In genomic region chr5:114589026-114589425, GRCm38 (mm10) we compare ENCODE assay signal across 15 mouse cellular contexts. TPM values are rescaled to one million over a fixed set of nuclear protein-coding genes. Genes with fewer than 3 reads are reported as not detected.
DNase-seq lines count a peak whose midpoint lies in the region; ATAC-seq and TF ChIP-seq lines count a peak whose summit lies in the region.
"Had no signal": no experiment of that assay in that cellular context is flagged by ENCODE, and none has a peak within 500 bp of the region (broad histone marks: within the 10 kb centered on the region; RNA-seq: fewer than 3 reads in every experiment).

No protein-coding gene starts in this region.

- peaks cover 67% of the 10 kb centered on the region for H3K4me1 ChIP-seq in liver, embryonic 12.5 days
- H3K4me1 ChIP-seq in liver, postnatal 0 days (ENCODE audit: insufficient read depth), result peaks cover 51% of the 10 kb centered on the region
- peaks cover 75% of the 10 kb centered on the region for H3K4me1 ChIP-seq in hindbrain, embryonic 14.5 days (replicated peaks; ENCODE audit: control insufficient read depth, insufficient read depth, low read length)
- H3K4me1 ChIP-seq in kidney, embryonic 16.5 days (ENCODE audit: insufficient read depth, low read length), result peaks cover 100% of the 10 kb centered on the region
- peaks cover 71% of the 10 kb centered on the region for H3K4me1 ChIP-seq in neural tube, embryonic 14.5 days (ENCODE audit: control insufficient read depth, insufficient read depth, low read length)
- peaks cover 7% of the 10 kb centered on the region for H3K4me1 ChIP-seq in stomach, postnatal 0 days (replicated peaks; ENCODE audit: control insufficient read depth, insufficient read depth)

- H3K27me3 ChIP-seq in liver, embryonic 12.5 days (replicated peaks), result peaks cover 49% of the 10 kb centered on the region
- no peaks in the 10 kb centered on the region for H3K27me3 ChIP-seq in liver, postnatal 0 days (ENCODE audit: insufficient read depth, low read length)
- H3K27me3 ChIP-seq in hindbrain, embryonic 14.5 days (ENCODE audit: control insufficient read depth, insufficient read depth, low read length), result no peaks in the 10 kb centered on the region
- H3K27me3 ChIP-seq in kidney, embryonic 16.5 days (ENCODE audit: insufficient read depth, low read length), result no peaks in the 10 kb centered on the region
- no peaks in the 10 kb centered on the region for H3K27me3 ChIP-seq in neural tube, embryonic 14.5 days (ENCODE audit: control insufficient read depth, insufficient read depth, low read length)
- no peaks in the 10 kb centered on the region for H3K27me3 ChIP-seq in stomach, postnatal 0 days (ENCODE audit: control insufficient read depth, insufficient read depth, low read length)
- H3K27me3 ChIP-seq: lung, embryonic 15.5 days had no signal

- 42% methylated on average over 6 of the region's 6 CpGs for WGBS in liver, embryonic 12.5 days (ENCODE audit: insufficient replicate concordance)
- WGBS in liver, postnatal 0 days (ENCODE audit: insufficient replicate concordance), result 57% methylated on average over 6 of the region's 6 CpGs
- 21% methylated on average over 6 of the region's 6 CpGs for WGBS in hindbrain, embryonic 14.5 days
- WGBS in kidney, embryonic 16.5 days, result 44% methylated on average over 6 of the region's 6 CpGs
- WGBS in neural tube, embryonic 14.5 days, result 26% methylated on average over 6 of the region's 6 CpGs
- 58% methylated on average over 6 of the region's 6 CpGs for WGBS in stomach, postnatal 0 days

- 0 out of 2 replicates have a peak overlapping the region, but pooled peaks have one; percentile 3 for H3K4me2 ChIP-seq in liver, embryonic 12.5 days
- no peak overlapping the region for H3K4me2 ChIP-seq in liver, postnatal 0 days (ENCODE audit: low read depth, low read length)
- H3K4me2 ChIP-seq in hindbrain, embryonic 14.5 days (replicated peaks), result no peak overlapping the region
- H3K4me2 ChIP-seq in kidney, embryonic 16.5 days (replicated peaks; ENCODE audit: low read depth, low read length), result peak overlapping the region; percentile 31
- no peak overlapping the region for H3K4me2 ChIP-seq in neural tube, embryonic 14.5 days (ENCODE audit: low read depth, low read length)
- H3K4me2 ChIP-seq in stomach, postnatal 0 days (replicated peaks; ENCODE audit: low read depth), result no peak overlapping the region
- H3K4me2 ChIP-seq: embryonic facial prominence, embryonic 13.5 days; heart, embryonic 15.5 days; lung, embryonic 15.5 days had no signal

- H3K27ac ChIP-seq in liver, embryonic 12.5 days, result no peak overlapping the region
- H3K27ac ChIP-seq in liver, postnatal 0 days (ENCODE audit: low read depth), result no peak overlapping the region
- H3K27ac ChIP-seq in hindbrain, embryonic 14.5 days, result peak overlapping the region; percentile 62
- H3K27ac ChIP-seq in kidney, embryonic 16.5 days (ENCODE audit: low read length), result peak overlapping the region; percentile 86
- peak overlapping the region; percentile 44 for H3K27ac ChIP-seq in neural tube, embryonic 14.5 days (ENCODE audit: low read depth, low read length)
- H3K27ac ChIP-seq in layer of hippocampus, adult 2 months, result no peak overlapping the region
- H3K27ac ChIP-seq in stomach, postnatal 0 days (replicated peaks), result no peak overlapping the region
- H3K27ac ChIP-seq: embryonic facial prominence, embryonic 13.5 days; heart, embryonic 15.5 days; lung, embryonic 15.5 days had no signal

- TF ChIP-seq EP300 in liver, postnatal 0 days (IDR thresholded peaks at IDR 0.05; ENCODE audit: low read depth), result no peak
- no peak for TF ChIP-seq EP300 in stomach, postnatal 0 days (optimal IDR thresholded peaks at IDR 0.05)

- ATAC-seq in liver, embryonic 12.5 days, result no peak
- no peak for ATAC-seq in liver, postnatal 0 days
- peak; percentile 9; the same call in 1 of the 2 replicates for ATAC-seq in hindbrain, embryonic 14.5 days (ENCODE audit: low FRiP score)
- ATAC-seq in kidney, embryonic 16.5 days (ENCODE audit: low FRiP score, low TSS enrichment), result peak; percentile 39
- ATAC-seq in neural tube, embryonic 14.5 days (ENCODE audit: low read depth), result peak; percentile 10; the same call in 1 of the 2 replicates
- ATAC-seq in stomach, postnatal 0 days (ENCODE audit: low FRiP score, low TSS enrichment), result no peak

- no peak for DNase-seq in liver, postnatal 0 days
- DNase-seq in hindbrain, embryonic 14.5 days (ENCODE audit: low spot score), result no peak
- DNase-seq in layer of hippocampus, adult 2 months (ENCODE audit: low spot score in 2 of 2), result no peak
- DNase-seq in stomach, postnatal 0 days (ENCODE audit: low spot score), result no peak
- DNase-seq in cerebellum, adult 18-20 months, result no peak
- DNase-seq: adrenal gland, postnatal 25 days; cerebellum, adult 2 months; left cerebral cortex, postnatal 4 days; thymus, adult 2 months had no signal

- H3K36me3 ChIP-seq in liver, embryonic 12.5 days, result no peaks in the 10 kb centered on the region
- no peaks in the 10 kb centered on the region for H3K36me3 ChIP-seq in liver, postnatal 0 days (replicated peaks; ENCODE audit: insufficient read depth, low read length)
- H3K36me3 ChIP-seq in hindbrain, embryonic 14.5 days (replicated peaks; ENCODE audit: control insufficient read depth, insufficient read depth), result no peaks in the 10 kb centered on the region
- no peaks in the 10 kb centered on the region for H3K36me3 ChIP-seq in kidney, embryonic 16.5 days (ENCODE audit: insufficient read depth, low read length)
- no peaks in the 10 kb centered on the region for H3K36me3 ChIP-seq in neural tube, embryonic 14.5 days (ENCODE audit: control insufficient read depth, insufficient read depth, low read length)
- H3K36me3 ChIP-seq in stomach, postnatal 0 days (ENCODE audit: control insufficient read depth, insufficient read depth, low read length), result no peaks in the 10 kb centered on the region
- H3K36me3 ChIP-seq: embryonic facial prominence, embryonic 13.5 days; heart, embryonic 15.5 days; lung, embryonic 15.5 days had no signal

- TF ChIP-seq CTCF in liver, postnatal 0 days (IDR thresholded peaks at IDR 0.05; ENCODE audit: low read depth), result no peak
- no peak for TF ChIP-seq CTCF in layer of hippocampus, adult 2 months (conservative IDR thresholded peaks at IDR 0.05)
- no peak for TF ChIP-seq CTCF in stomach, postnatal 0 days (IDR thresholded peaks at IDR 0.05; ENCODE audit: low read depth)

- H3K4me3 ChIP-seq in liver, embryonic 12.5 days, result no peak overlapping the region
- no peak overlapping the region for H3K4me3 ChIP-seq in liver, postnatal 0 days (ENCODE audit: low read depth, low read length)
- no peak overlapping the region for H3K4me3 ChIP-seq in hindbrain, embryonic 14.5 days (replicated peaks; ENCODE audit: low read length)
- no peak overlapping the region for H3K4me3 ChIP-seq in kidney, embryonic 16.5 days (ENCODE audit: low read length)
- H3K4me3 ChIP-seq in neural tube, embryonic 14.5 days (ENCODE audit: low read depth, low read length), result no peak overlapping the region
- H3K4me3 ChIP-seq in layer of hippocampus, adult 2 months, result no peak overlapping the region
- H3K4me3 ChIP-seq in stomach, postnatal 0 days (ENCODE audit: low read depth, low read length), result no peak overlapping the region
- H3K4me3 ChIP-seq: embryonic facial prominence, embryonic 13.5 days; heart, embryonic 15.5 days; lung, embryonic 15.5 days had no signal

- H3K9ac ChIP-seq in liver, embryonic 12.5 days, result no peak overlapping the region
- H3K9ac ChIP-seq in liver, postnatal 0 days (replicated peaks), result no peak overlapping the region
- H3K9ac ChIP-seq in hindbrain, embryonic 14.5 days, result 0 out of 2 replicates have a peak overlapping the region, but pooled peaks have one; percentile 8
- H3K9ac ChIP-seq in kidney, embryonic 16.5 days (replicated peaks; ENCODE audit: low read length), result 0 out of 2 replicates have a peak overlapping the region, but pooled peaks have one; percentile 2
- no peak overlapping the region for H3K9ac ChIP-seq in neural tube, embryonic 14.5 days (replicated peaks; ENCODE audit: low read depth, low read length)
- H3K9ac ChIP-seq in stomach, postnatal 0 days (ENCODE audit: low read length), result no peak overlapping the region
- H3K9ac ChIP-seq: embryonic facial prominence, embryonic 13.5 days; heart, embryonic 15.5 days; lung, embryonic 15.5 days had no signal

- no peaks in the 10 kb centered on the region for H3K9me3 ChIP-seq in liver, embryonic 12.5 days (replicated peaks)
- H3K9me3 ChIP-seq in liver, postnatal 0 days (ENCODE audit: low read length), result no peaks in the 10 kb centered on the region
- H3K9me3 ChIP-seq in hindbrain, embryonic 14.5 days (ENCODE audit: control insufficient read depth, low read length), result no peaks in the 10 kb centered on the region
- no peaks in the 10 kb centered on the region for H3K9me3 ChIP-seq in kidney, embryonic 16.5 days (ENCODE audit: low read length)
- no peaks in the 10 kb centered on the region for H3K9me3 ChIP-seq in neural tube, embryonic 14.5 days (ENCODE audit: control insufficient read depth, low read length)
- no peaks in the 10 kb centered on the region for H3K9me3 ChIP-seq in stomach, postnatal 0 days (ENCODE audit: control insufficient read depth, low read length)
- H3K9me3 ChIP-seq: embryonic facial prominence, embryonic 13.5 days; heart, embryonic 15.5 days; lung, embryonic 15.5 days had no signal

RNA-seq across cellular contexts. Expression of gene Fam222a, which starts 21.2 kb away (rescaled TPM):
- 1.3 and 1.4 TPM in 2 replicates for polyA plus RNA-seq in liver, embryonic 12.5 days (2016; fragmentation: Nextera tagmentation; extraction: Ambion mirVana)
- 0.80 and 1.8 TPM in 2 replicates for polyA plus RNA-seq in liver, postnatal 0 days (2015; fragmentation: Nextera tagmentation; extraction: Ambion mirVana)
- 6.6 and 6.7 TPM in 2 replicates for polyA plus RNA-seq in hindbrain, embryonic 14.5 days (2014; fragmentation: Nextera tagmentation; extraction: Ambion mirVana)
- 4.1 and 4.5 TPM in 2 replicates for polyA plus RNA-seq in kidney, embryonic 16.5 days (2015; fragmentation: Nextera tagmentation; extraction: Ambion mirVana)
- 5.3 and 7.0 TPM in 2 replicates for polyA plus RNA-seq in neural tube, embryonic 14.5 days (2014; fragmentation: Nextera tagmentation; extraction: Ambion mirVana)
- total RNA-seq in layer of hippocampus, adult 2 months (2021), result 1 to 10 TPM; 3.5 to 4.1 TPM
- polyA plus RNA-seq in stomach, postnatal 0 days (2015; fragmentation: Nextera tagmentation; extraction: Ambion mirVana), result 0.79 and 0.98 TPM in 2 replicates

Comparison
In these comparisons a context has a peak if more than half of its experiments do, and no peak if none do; other contexts are left out.
1. H3K4me2 ChIP-seq: peak in liver, embryonic 12.5 days (single experiment) and kidney, embryonic 16.5 days (single experiment); none in liver, postnatal 0 days (single experiment), hindbrain, embryonic 14.5 days (single experiment), neural tube, embryonic 14.5 days (single experiment) and stomach, postnatal 0 days (single experiment).
2. ATAC-seq: peak in hindbrain, embryonic 14.5 days (single experiment), kidney, embryonic 16.5 days (single experiment) and neural tube, embryonic 14.5 days (single experiment); none in liver, embryonic 12.5 days (single experiment), liver, postnatal 0 days (single experiment) and stomach, postnatal 0 days (single experiment).
3. H3K27ac ChIP-seq: peak in hindbrain, embryonic 14.5 days (single experiment), kidney, embryonic 16.5 days (single experiment) and neural tube, embryonic 14.5 days (single experiment); none in liver, embryonic 12.5 days (single experiment), liver, postnatal 0 days (single experiment), layer of hippocampus, adult 2 months (single experiment) and stomach, postnatal 0 days (single experiment).
4. H3K9ac ChIP-seq: peak in hindbrain, embryonic 14.5 days (single experiment) and kidney, embryonic 16.5 days (single experiment); none in liver, embryonic 12.5 days (single experiment), liver, postnatal 0 days (single experiment), neural tube, embryonic 14.5 days (single experiment) and stomach, postnatal 0 days (single experiment).